Mouse (Mus musculus) brain, embryonic 14.5 days (tissue): Measurements from ENCODE around the gene Prtg.

ENCODE experiments used
- CTCF ChIP-seq: fragments of 200-500 bp; IDR thresholded peaks from 2 replicates; pipeline ENCODE4 v1.5.1; 2012; ENCODE audit warnings: inconsistent platforms, mild to moderate bottlenecking, moderate library complexity, borderline replicate concordance; ENCODE audit not compliant: insufficient read depth, insufficient read length; ENCODE audit errors: extremely low read depth
- POLR2A ChIP-seq: fragments of 200-500 bp; IDR thresholded peaks from 2 replicates; pipeline ENCODE4 v1.6.1; 2012; ENCODE audit warnings: mild to moderate bottlenecking, inconsistent platforms, borderline replicate concordance; ENCODE audit not compliant: poor library complexity, insufficient read depth, insufficient read length, severe bottlenecking; ENCODE audit errors: extremely low read depth

DNA sequence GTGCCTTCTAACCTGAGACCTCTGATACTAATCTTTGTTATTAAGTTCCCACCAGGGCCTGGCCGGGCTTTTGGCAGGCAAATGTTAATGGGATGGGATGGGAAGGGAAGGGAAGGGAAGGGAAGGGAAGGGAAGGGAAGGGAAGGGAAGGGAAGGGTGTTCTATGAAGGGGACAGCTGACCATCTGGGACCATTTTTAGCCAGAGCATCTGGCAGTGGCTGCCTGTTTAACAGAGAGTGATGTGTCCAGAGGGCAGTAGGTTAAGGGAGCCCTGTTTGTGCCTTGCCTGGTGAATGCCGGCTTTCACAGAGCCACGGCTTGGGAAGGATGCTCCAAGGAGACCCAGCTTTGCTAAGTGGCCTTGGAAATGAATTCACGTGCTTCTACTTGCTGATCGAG, 57.1 kb downstream of the Prtg start:
- TF ChIP-seq CTCF (no peak), POLR2A (no peak)
